Mouse (Mus musculus) gastrocnemius, postnatal 14 days (tissue): Measurements from ENCODE around the gene Scgb1b10. TPM values are rescaled to one million over a fixed set of nuclear protein-coding genes. Genes with fewer than 3 reads are reported as not detected.
"Not testable (repeated sequence)": the region's sequence is repeated elsewhere in the genome, so short reads cannot be mapped to it uniquely, and the experiment has no call there.

ENCODE experiments used
- DNase-seq: peaks from one replicate; pipeline ENCODE4 v3.0.0; 2021; ENCODE audit warnings: mixed read lengths
- intact Hi-C: fragments of 180-260 bp; cut with DNase I; formaldehyde crosslinking; loops from one replicate; pipeline ENCODE4 v1.15.1; 2025; ENCODE audit warnings: low total_unique reads
- long read RNA-seq, 2 experiments: library from polyadenylated mRNA; stranded (forward); transcript quantifications; one replicate each; pipeline ENCODE4 v2.0.0; 2021
- total RNA-seq, 2 experiments: library from RNA; stranded (reverse); gene quantifications; 2 replicates each; pipeline ENCODE4 v1.2.3; 2021

Scgb1b10 gene
- not detected for total RNA-seq
- long read RNA-seq, experiment 1 = 0 reads
- long read RNA-seq, experiment 2 = 0 reads

DNA sequence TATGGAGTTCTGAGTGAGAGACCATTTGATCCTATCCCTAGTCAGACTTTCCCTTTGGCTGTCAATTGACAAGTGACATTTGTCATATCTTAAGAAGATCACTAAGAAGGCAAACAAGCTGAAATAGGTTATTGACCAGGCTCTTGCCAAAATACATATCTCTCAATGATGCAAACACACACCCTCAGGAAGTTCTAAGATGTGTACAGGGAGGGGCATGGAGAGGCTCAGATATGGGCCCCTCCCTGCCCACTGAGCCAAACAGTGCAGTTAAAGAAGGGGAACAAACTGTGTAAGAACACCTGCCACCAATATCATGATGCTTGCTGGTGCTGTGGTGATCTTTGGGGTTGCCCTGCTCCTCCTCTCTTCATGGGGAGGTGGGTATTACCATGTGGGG is at the start of gene Scgb1b10:
Gene Scgb1b10 (plus strand): TSS at position 301 of the 400 bp plus-strand sequence.
- DNase-seq, intact Hi-C loops: not testable (repeated sequence)

Other genes with a start within 250 kb of the Scgb1b10 start
- gene Scgb2b11, start 110.3 kb downstream of the Scgb1b10 start, total RNA-seq = not detected
- gene Scgb1b11, start 122.0 kb downstream of the Scgb1b10 start, total RNA-seq = not detected
- gene Scgb2b12, start 226.4 kb downstream of the Scgb1b10 start, total RNA-seq = not detected
- gene Scgb1b12, start 233.3 kb downstream of the Scgb1b10 start, total RNA-seq = not detected